Comparison of ENCODE assay signal across 8 mouse cellular contexts in genomic region chr5:101663176-101663575, GRCm38 (mm10). TPM values are rescaled to one million over a fixed set of nuclear protein-coding genes. Genes with fewer than 3 reads are reported as not detected.
DNase-seq lines count a peak whose midpoint lies in the region; ATAC-seq and TF ChIP-seq lines count a peak whose summit lies in the region.

No protein-coding gene starts in this region.

- H3K9me3 ChIP-seq in forebrain, embryonic 13.5 days (replicated peaks), result no peaks in the 10 kb centered on the region
- no peaks in the 10 kb centered on the region for H3K9me3 ChIP-seq in intestine, postnatal 0 days (ENCODE audit: control insufficient read depth)

- peak; percentile 32 for DNase-seq in urinary bladder, postnatal 25 days (ENCODE audit: low spot score)
- no peak for DNase-seq in urinary bladder, postnatal 10 days (ENCODE audit: low spot score)
- no peak for DNase-seq in left cerebral cortex, postnatal 14 days (ENCODE audit: low spot score in 2 of 2)
- no peak for DNase-seq in thymus, adult 18-20 months

- 0 out of 2 replicates have a peak overlapping the region, but pooled peaks have one; percentile 14 for H3K9ac ChIP-seq in forebrain, embryonic 13.5 days
- no peak overlapping the region for H3K9ac ChIP-seq in intestine, postnatal 0 days (ENCODE audit: low read depth, low read length)

- peaks cover 99% of the 10 kb centered on the region for H3K27me3 ChIP-seq in forebrain, embryonic 13.5 days
- peaks cover 98% of the 10 kb centered on the region for H3K27me3 ChIP-seq in intestine, postnatal 0 days (replicated peaks; ENCODE audit: control insufficient read depth, insufficient read depth, low read length)

- H3K27ac ChIP-seq in forebrain, embryonic 13.5 days, result no peak overlapping the region
- H3K27ac ChIP-seq in intestine, postnatal 0 days (ENCODE audit: low read depth, low read length), result no peak overlapping the region

- intact Hi-C loops in left cerebral cortex, postnatal 14 days (cut with DNase I), result loop anchor here (10.0 kb wide), 1 partner anchor 838 kb away; the partner anchor contains the start of gene Abraxas1

- peak; percentile 59 for TF ChIP-seq CTCF in intestine, postnatal 0 days (IDR thresholded peaks at IDR 0.05; ENCODE audit: low read depth)

- H3K4me3 ChIP-seq in forebrain, embryonic 13.5 days, result peak overlapping the region; percentile 35
- H3K4me3 ChIP-seq in intestine, postnatal 0 days (ENCODE audit: low read depth, low read length), result peak overlapping the region; percentile 45

- H3K4me2 ChIP-seq in forebrain, embryonic 13.5 days, result peak overlapping the region; percentile 62
- H3K4me2 ChIP-seq in intestine, postnatal 0 days (replicated peaks; ENCODE audit: low read depth), result peak overlapping the region; percentile 70

- ATAC-seq in forebrain, embryonic 13.5 days, result 0 out of 2 replicates have a peak, but pooled peaks have one; percentile 11
- ATAC-seq in intestine, postnatal 0 days, result peak; percentile 47; the same call in 1 of the 2 replicates
- ATAC-seq in megakaryocyte progenitor cell, adult 5-6 weeks (replicated peaks; ENCODE audit: poor library complexity), result peak; percentile 43
- no peak for ATAC-seq in frontal cortex, adult (ENCODE audit: low TSS enrichment)

- under 1% methylated on average over 23 of the region's 23 CpGs for WGBS in forebrain, embryonic 13.5 days
- 2% methylated on average over 23 of the region's 23 CpGs for WGBS in intestine, postnatal 0 days

- H3K36me3 ChIP-seq in forebrain, embryonic 13.5 days (ENCODE audit: poor library complexity, severe bottlenecking), result no peaks in the 10 kb centered on the region
- no peaks in the 10 kb centered on the region for H3K36me3 ChIP-seq in intestine, postnatal 0 days (ENCODE audit: control insufficient read depth, insufficient read depth)

- peaks cover 35% of the 10 kb centered on the region for H3K4me1 ChIP-seq in forebrain, embryonic 13.5 days
- peaks cover 14% of the 10 kb centered on the region; the same call in 1 of the 2 replicates for H3K4me1 ChIP-seq in intestine, postnatal 0 days (replicated peaks; ENCODE audit: control insufficient read depth, insufficient read depth, low read length)

RNA-seq across cellular contexts. Expression of gene Nkx6-1, which starts 1.6 kb away (rescaled TPM):
- polyA plus RNA-seq in forebrain, embryonic 13.5 days (2015; fragmentation: Nextera tagmentation; extraction: Ambion mirVana), result 0.19 and 0.22 TPM in 2 replicates
- polyA plus RNA-seq in intestine, postnatal 0 days (2015; fragmentation: Nextera tagmentation; extraction: Ambion mirVana), result not detected in 2 replicates
- total RNA-seq in megakaryocyte progenitor cell, adult 5-6 weeks (2015), result not detected in 2 replicates
- total RNA-seq in megakaryocyte progenitor cell, adult 5-6 weeks (2017), result not detected in 2 replicates
- under 1 TPM in 1 of 2 experiments, not detected in 1; 0.40 TPM for total RNA-seq in left cerebral cortex, postnatal 14 days (2021)
